Comparison of ENCODE assay signal across 27 mouse cellular contexts in the genomic region with DNA sequence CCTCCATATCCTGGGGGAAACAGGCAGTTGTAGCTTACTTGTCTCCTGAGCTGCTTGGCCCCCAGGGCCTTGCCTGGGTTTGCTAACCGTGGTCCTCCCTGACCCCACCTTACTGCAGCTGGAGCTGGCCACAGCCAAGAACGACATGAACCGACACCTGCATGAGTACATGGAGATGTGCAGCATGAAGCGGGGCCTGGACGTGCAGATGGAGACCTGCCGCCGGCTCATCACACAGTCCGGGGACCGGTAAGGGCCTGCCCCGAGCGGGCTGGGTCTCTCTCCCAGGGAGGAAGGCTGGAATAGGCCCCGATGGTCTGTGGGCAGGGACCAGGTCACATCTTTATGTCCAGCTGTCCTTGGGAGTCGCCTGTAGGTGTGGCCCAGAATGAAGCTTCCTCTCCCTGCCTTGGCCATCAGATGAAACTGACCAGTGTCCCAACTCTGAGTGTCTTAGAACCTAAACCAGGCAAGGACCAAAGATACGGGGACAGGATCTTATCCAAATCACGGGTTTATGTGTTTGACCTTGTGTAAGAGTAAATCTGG. TPM values are rescaled to one million over a fixed set of nuclear protein-coding genes. Genes with fewer than 3 reads are reported as not detected.
A peak's percentile ranks its signal among the peaks of the same experiment; 100 is the strongest.
DNase-seq lines count a peak whose midpoint lies in the region; ATAC-seq and TF ChIP-seq lines count a peak whose summit lies in the region.
"Had no signal": no experiment of that assay in that cellular context is flagged by ENCODE, and none has a peak within 500 bp of the region (broad histone marks: within the 10 kb centered on the region; RNA-seq: fewer than 3 reads in every experiment).

No protein-coding gene starts in this region.

- peaks cover 35% of the 10 kb centered on the region for H3K4me1 ChIP-seq in liver, embryonic 11.5 days (replicated peaks; ENCODE audit: control insufficient read depth, insufficient read depth, low read length)
- H3K4me1 ChIP-seq in liver, postnatal 0 days (ENCODE audit: insufficient read depth): peaks cover 23% of the 10 kb centered on the region
- H3K4me1 ChIP-seq in E14TG2a.4 (replicated peaks; ENCODE audit: low read depth, low read length): peaks cover 69% of the 10 kb centered on the region
- H3K4me1 ChIP-seq in embryonic facial prominence, embryonic 10.5 days: peaks cover 66% of the 10 kb centered on the region
- peaks cover 23% of the 10 kb centered on the region for H3K4me1 ChIP-seq in intestine, embryonic 15.5 days (replicated peaks)

- intact Hi-C loops in heart, postnatal 10 days (cut with DNase I): no loop called here

- no peak for TF ChIP-seq EP300 in liver, postnatal 0 days (IDR thresholded peaks at IDR 0.05; ENCODE audit: low read depth)

- ATAC-seq in liver, embryonic 11.5 days (replicated peaks; ENCODE audit: low FRiP score): no peak
- no peak for ATAC-seq in liver, postnatal 0 days
- no peak for ATAC-seq in intestine, embryonic 15.5 days
- ATAC-seq: CD4-positive, CD25-positive, alpha-beta regulatory T cell, adult 4 months; forebrain, embryonic 15.5 days had no signal

- no peaks in the 10 kb centered on the region for H3K9me3 ChIP-seq in liver, embryonic 11.5 days (ENCODE audit: control insufficient read depth, low read length)
- H3K9me3 ChIP-seq in liver, postnatal 0 days (ENCODE audit: low read length): no peaks in the 10 kb centered on the region
- no peaks in the 10 kb centered on the region for H3K9me3 ChIP-seq in E14TG2a.4 (ENCODE audit: low read length)
- H3K9me3 ChIP-seq in embryonic facial prominence, embryonic 10.5 days: no peaks in the 10 kb centered on the region
- no peaks in the 10 kb centered on the region for H3K9me3 ChIP-seq in intestine, embryonic 15.5 days
- H3K9me3 ChIP-seq: embryonic facial prominence, embryonic 13.5 days; forebrain, embryonic 15.5 days; kidney, embryonic 15.5 days; liver, embryonic 15.5 days; neural tube, embryonic 12.5 days had no signal

- H3K4me3 ChIP-seq in liver, embryonic 11.5 days (ENCODE audit: low read depth, low read length): no peak overlapping the region
- no peak overlapping the region for H3K4me3 ChIP-seq in liver, postnatal 0 days (ENCODE audit: low read depth, low read length)
- peak overlapping the region; percentile 49 for H3K4me3 ChIP-seq in E14TG2a.4 (replicated peaks; ENCODE audit: low read length)
- 0 out of 2 replicates have a peak overlapping the region, but pooled peaks have one; percentile 18 for H3K4me3 ChIP-seq in embryonic facial prominence, embryonic 10.5 days
- H3K4me3 ChIP-seq in intestine, embryonic 15.5 days (replicated peaks): no peak overlapping the region
- H3K4me3 ChIP-seq: embryonic facial prominence, embryonic 13.5 days; forebrain, embryonic 15.5 days; kidney, embryonic 15.5 days; liver, embryonic 15.5 days; neural tube, embryonic 12.5 days had no signal

- DNase-seq in liver, embryonic 11.5 days (ENCODE audit: low spot score): no peak
- DNase-seq in liver, postnatal 0 days: no peak
- DNase-seq in A20 (ENCODE audit: low read depth, low spot score): peak; percentile 17
- no peak for DNase-seq in embryonic facial prominence, embryonic 10.5 days (ENCODE audit: low spot score)
- no peak for DNase-seq in adrenal gland, adult 2 months
- no peak for DNase-seq in heart, postnatal 10 days
- DNase-seq: adrenal gland, postnatal 36 days; cerebellum, adult 11 months; cerebellum, postnatal 14 days; gastrocnemius, postnatal 14 days; heart, adult 11 months; heart, postnatal 14 days; kidney, adult 11 months; left cerebral cortex, postnatal 4 days; right cerebral cortex, postnatal 25 days; spleen, adult 18-20 months; thymus, postnatal 25 days had no signal

- H3K9ac ChIP-seq in liver, embryonic 11.5 days (ENCODE audit: low read depth, low read length): no peak overlapping the region
- H3K9ac ChIP-seq in liver, postnatal 0 days (replicated peaks): no peak overlapping the region
- H3K9ac ChIP-seq in intestine, embryonic 15.5 days: no peak overlapping the region
- H3K9ac ChIP-seq: embryonic facial prominence, embryonic 13.5 days; forebrain, embryonic 15.5 days; kidney, embryonic 15.5 days; liver, embryonic 15.5 days; neural tube, embryonic 12.5 days had no signal

- peak overlapping the region; percentile 5; the same call in 1 of the 2 replicates for H3K27ac ChIP-seq in liver, embryonic 11.5 days (ENCODE audit: low read depth, low read length)
- no peak overlapping the region for H3K27ac ChIP-seq in liver, postnatal 0 days (ENCODE audit: low read depth)
- H3K27ac ChIP-seq in embryonic facial prominence, embryonic 10.5 days (replicated peaks): no peak overlapping the region; the same call in 1 of the 2 replicates
- no peak overlapping the region for H3K27ac ChIP-seq in intestine, embryonic 15.5 days
- H3K27ac ChIP-seq: forebrain, embryonic 15.5 days; kidney, embryonic 15.5 days; neural tube, embryonic 12.5 days had no signal

- H3K4me2 ChIP-seq in liver, embryonic 11.5 days: no peak overlapping the region
- H3K4me2 ChIP-seq in liver, postnatal 0 days (ENCODE audit: low read depth, low read length): no peak overlapping the region
- H3K4me2 ChIP-seq in intestine, embryonic 15.5 days (replicated peaks): no peak overlapping the region
- H3K4me2 ChIP-seq: embryonic facial prominence, embryonic 13.5 days; forebrain, embryonic 15.5 days; heart, embryonic 11.5 days; kidney, embryonic 15.5 days; midbrain, embryonic 11.5 days; neural tube, embryonic 12.5 days had no signal

- no peaks in the 10 kb centered on the region for H3K27me3 ChIP-seq in liver, embryonic 11.5 days (replicated peaks; ENCODE audit: control insufficient read depth, insufficient read depth, low read length)
- H3K27me3 ChIP-seq in liver, postnatal 0 days (ENCODE audit: insufficient read depth, low read length): no peaks in the 10 kb centered on the region
- H3K27me3 ChIP-seq in E14TG2a.4 (ENCODE audit: insufficient read depth, low read length): no peaks in the 10 kb centered on the region
- H3K27me3 ChIP-seq in embryonic facial prominence, embryonic 10.5 days (replicated peaks; ENCODE audit: low read depth, poor library complexity, severe bottlenecking): no peaks in the 10 kb centered on the region
- H3K27me3 ChIP-seq in intestine, embryonic 15.5 days (replicated peaks): no peaks in the 10 kb centered on the region
- H3K27me3 ChIP-seq: embryonic facial prominence, embryonic 13.5 days; forebrain, embryonic 15.5 days; kidney, embryonic 15.5 days; liver, embryonic 15.5 days; neural tube, embryonic 12.5 days had no signal

- TF ChIP-seq CTCF in liver, postnatal 0 days (IDR thresholded peaks at IDR 0.05; ENCODE audit: low read depth): no peak
- TF ChIP-seq CTCF in E14TG2a.4 (conservative IDR thresholded peaks at IDR 0.05; ENCODE audit: low read length): no peak

- H3K36me3 ChIP-seq in liver, embryonic 11.5 days (ENCODE audit: control insufficient read depth, insufficient read depth, low read length): peaks cover 30% of the 10 kb centered on the region
- H3K36me3 ChIP-seq in liver, postnatal 0 days (replicated peaks; ENCODE audit: insufficient read depth, low read length): peaks cover 35% of the 10 kb centered on the region
- peaks cover 82% of the 10 kb centered on the region for H3K36me3 ChIP-seq in E14TG2a.4 (ENCODE audit: insufficient read depth, low read length)
- H3K36me3 ChIP-seq in embryonic facial prominence, embryonic 10.5 days (replicated peaks): peaks cover 87% of the 10 kb centered on the region
- peaks cover 13% of the 10 kb centered on the region for H3K36me3 ChIP-seq in intestine, embryonic 15.5 days

- 83% methylated on average over 15 of the region's 15 CpGs for WGBS in liver, embryonic 11.5 days
- WGBS in liver, postnatal 0 days (ENCODE audit: insufficient replicate concordance): 82% methylated on average over 15 of the region's 15 CpGs
- 89% methylated on average over 15 of the region's 15 CpGs for WGBS in embryonic facial prominence, embryonic 10.5 days
- WGBS in intestine, embryonic 15.5 days: 79% methylated on average over 15 of the region's 15 CpGs

RNA-seq across cellular contexts. Expression of a gene that starts 7.2 kb away (rescaled TPM):
- 2,450 and 2,526 TPM in 2 replicates for polyA plus RNA-seq in liver, embryonic 11.5 days (2014; fragmentation: Nextera tagmentation; extraction: Ambion mirVana)
- 1,355 and 1,565 TPM in 2 replicates for polyA plus RNA-seq in liver, postnatal 0 days (2015; fragmentation: Nextera tagmentation; extraction: Ambion mirVana)
- 2,731 and 2,955 TPM in 2 replicates for polyA plus RNA-seq in embryonic facial prominence, embryonic 10.5 days (2016; fragmentation: Nextera tagmentation; extraction: Ambion mirVana)
- polyA plus RNA-seq in intestine, embryonic 15.5 days (2015; fragmentation: Nextera tagmentation; extraction: Ambion mirVana): 2,230 and 2,316 TPM in 2 replicates
- total RNA-seq in adrenal gland, adult 2 months (2021): 1,000 to 10,000 TPM; 2,613 to 2,674 TPM
- polyA plus RNA-seq in adrenal gland, adult 2 months (2012; rRNA removed): 2,736 and 3,470 TPM in 2 replicates
- total RNA-seq in heart, postnatal 10 days (2021): 1,000 to 10,000 TPM; 3,414 to 3,559 TPM

RNA-seq across cellular contexts. Expression of a gene that starts 14.0 kb away (rescaled TPM):
- 7.7 and 9.9 TPM in 2 replicates for polyA plus RNA-seq in liver, embryonic 11.5 days (2014; fragmentation: Nextera tagmentation; extraction: Ambion mirVana)
- polyA plus RNA-seq in liver, postnatal 0 days (2015; fragmentation: Nextera tagmentation; extraction: Ambion mirVana): 4.2 and 4.8 TPM in 2 replicates
- 11.0 and 11.1 TPM in 2 replicates for polyA plus RNA-seq in embryonic facial prominence, embryonic 10.5 days (2016; fragmentation: Nextera tagmentation; extraction: Ambion mirVana)
- polyA plus RNA-seq in intestine, embryonic 15.5 days (2015; fragmentation: Nextera tagmentation; extraction: Ambion mirVana): 6.9 and 7.2 TPM in 2 replicates
- 10 to 100 TPM; 13.8 to 21.4 TPM for total RNA-seq in adrenal gland, adult 2 months (2021)
- polyA plus RNA-seq in adrenal gland, adult 2 months (2012; rRNA removed): 73.1 and 80.0 TPM in 2 replicates
- 10 to 100 TPM; 13.0 to 17.8 TPM for total RNA-seq in heart, postnatal 10 days (2021)

RNA-seq across cellular contexts. Expression of a gene that starts 27.3 kb away (rescaled TPM):
- 114 and 125 TPM in 2 replicates for polyA plus RNA-seq in liver, embryonic 11.5 days (2014; fragmentation: Nextera tagmentation; extraction: Ambion mirVana)
- polyA plus RNA-seq in liver, postnatal 0 days (2015; fragmentation: Nextera tagmentation; extraction: Ambion mirVana): 23.2 and 24.8 TPM in 2 replicates
- polyA plus RNA-seq in embryonic facial prominence, embryonic 10.5 days (2016; fragmentation: Nextera tagmentation; extraction: Ambion mirVana): 94.1 and 99.4 TPM in 2 replicates
- polyA plus RNA-seq in intestine, embryonic 15.5 days (2015; fragmentation: Nextera tagmentation; extraction: Ambion mirVana): 68.1 and 70.3 TPM in 2 replicates
- 10 to 100 TPM; 40.9 to 51.7 TPM for total RNA-seq in adrenal gland, adult 2 months (2021)
- 8.0 and 12.0 TPM in 2 replicates for polyA plus RNA-seq in adrenal gland, adult 2 months (2012; rRNA removed)
- 10 to 100 TPM; 23.7 to 25.3 TPM for total RNA-seq in heart, postnatal 10 days (2021)

RNA-seq across cellular contexts. Expression of a gene that starts 32.5 kb away (rescaled TPM):
- polyA plus RNA-seq in liver, embryonic 11.5 days (2014; fragmentation: Nextera tagmentation; extraction: Ambion mirVana): 150 and 158 TPM in 2 replicates
- polyA plus RNA-seq in liver, postnatal 0 days (2015; fragmentation: Nextera tagmentation; extraction: Ambion mirVana): 33.5 and 39.1 TPM in 2 replicates
- 261 and 263 TPM in 2 replicates for polyA plus RNA-seq in embryonic facial prominence, embryonic 10.5 days (2016; fragmentation: Nextera tagmentation; extraction: Ambion mirVana)
- polyA plus RNA-seq in intestine, embryonic 15.5 days (2015; fragmentation: Nextera tagmentation; extraction: Ambion mirVana): 83.3 and 96.9 TPM in 2 replicates
- total RNA-seq in adrenal gland, adult 2 months (2021): 10 to 100 TPM; 20.4 to 25.5 TPM
- 25.2 and 28.7 TPM in 2 replicates for polyA plus RNA-seq in adrenal gland, adult 2 months (2012; rRNA removed)
- 10 to 100 TPM; 42.3 to 51.8 TPM for total RNA-seq in heart, postnatal 10 days (2021)

RNA-seq across cellular contexts. Expression of a gene that starts 32.6 kb away (rescaled TPM):
- 287 and 311 TPM in 2 replicates for polyA plus RNA-seq in liver, embryonic 11.5 days (2014; fragmentation: Nextera tagmentation; extraction: Ambion mirVana)
- 210 and 215 TPM in 2 replicates for polyA plus RNA-seq in liver, postnatal 0 days (2015; fragmentation: Nextera tagmentation; extraction: Ambion mirVana)
- 207 and 214 TPM in 2 replicates for polyA plus RNA-seq in embryonic facial prominence, embryonic 10.5 days (2016; fragmentation: Nextera tagmentation; extraction: Ambion mirVana)
- 267 and 273 TPM in 2 replicates for polyA plus RNA-seq in intestine, embryonic 15.5 days (2015; fragmentation: Nextera tagmentation; extraction: Ambion mirVana)
- total RNA-seq in adrenal gland, adult 2 months (2021): 100 to 1,000 TPM; 162 to 208 TPM
- 44.2 and 45.1 TPM in 2 replicates for polyA plus RNA-seq in adrenal gland, adult 2 months (2012; rRNA removed)
- total RNA-seq in heart, postnatal 10 days (2021): 100 to 1,000 TPM; 272 to 283 TPM

Comparison
In these comparisons a context has a peak if more than half of its experiments do, and no peak if none do; other contexts are left out.
1. H3K4me3 ChIP-seq: peak in E14TG2a.4 (single experiment) and embryonic facial prominence, embryonic 10.5 days (single experiment); none in liver, embryonic 11.5 days (single experiment), liver, postnatal 0 days (single experiment) and intestine, embryonic 15.5 days (single experiment).